Mouse (Mus musculus) testis, adult 10 weeks (tissue): Measurements from ENCODE around the gene Med21. TPM values are rescaled to one million over a fixed set of nuclear protein-coding genes. Genes with fewer than 3 reads are reported as not detected.

Experiments used
- polyA plus RNA-seq: library from polyadenylated mRNA; stranded (reverse); fragments of 350-450 nt; fragmentation: Illumina TruSeq; extraction: RNeasy Lipid Tissue Mini Kit (QIAGEN cat#74804); gene quantifications from one replicate; pipeline ENCODE4 v1.2.3, GENCODE M21; 2014; ENCODE audit warnings: low read depth, low replicate concordance

Gene Med21
- polyA plus RNA-seq: 194 TPM

GRCm38 (mm10) chr6:146642276-146643183 lies at the start of gene Med21, which contains the start of gene Tm7sf3:
TSS of gene Med21 (plus strand) at chr6:146642547.
TSS of gene Tm7sf3 (minus strand) at chr6:146642824.

Other genes starting within 250 kb of the Med21 start
- gene Itpr2, start 140.3 kb upstream of the Med21 start, polyA plus RNA-seq: 2.3 TPM
- 540 TPM for gene Fgfr1op2, start 65.3 kb upstream of the Med21 start, polyA plus RNA-seq
- gene Ints13, start 64.7 kb upstream of the Med21 start, polyA plus RNA-seq: 289 TPM
- 9.3 TPM for gene Tm7sf3, start 277 bp downstream of the Med21 start, polyA plus RNA-seq
- gene Stk38l, start 82.4 kb downstream of the Med21 start, polyA plus RNA-seq: 14.9 TPM
- 1.8 TPM for gene Arntl2, start 153.5 kb downstream of the Med21 start, polyA plus RNA-seq
- gene Smco2, start 207.6 kb downstream of the Med21 start, polyA plus RNA-seq: 135 TPM
- 33.3 TPM for gene Ppfibp1, start 245.9 kb downstream of the Med21 start, polyA plus RNA-seq